ENCODE assay signal across 15 mouse cellular contexts in genomic region chr5:74445861-74446260, GRCm38 (mm10).
"Had no signal": no experiment of that assay in that cellular context is flagged by ENCODE, and none has a peak within 500 bp of the region (broad histone marks: within the 10 kb centered on the region; RNA-seq: fewer than 3 reads in every experiment).

No protein-coding gene starts in this region.

- DNase-seq: kidney, adult 2 months; kidney, postnatal 25 days; layer of hippocampus, adult 9-11 months; layer of hippocampus, postnatal 36 days; liver; liver, embryonic 13.5 days; lung, postnatal 4 days; right cerebral cortex, postnatal 14 days; thymus, postnatal 36 days had no signal

- H3K4me1 ChIP-seq: liver, embryonic 13.5 days; midbrain, embryonic 15.5 days had no signal

- H3K36me3 ChIP-seq: kidney, embryonic 15.5 days; limb, embryonic 12.5 days; liver, embryonic 13.5 days; lung, embryonic 15.5 days; midbrain, embryonic 15.5 days had no signal

- H3K9me3 ChIP-seq: kidney, embryonic 15.5 days; limb, embryonic 12.5 days; liver, embryonic 13.5 days; lung, embryonic 15.5 days; megakaryocyte, embryonic 14.5 days; midbrain, embryonic 15.5 days had no signal

- H3K9ac ChIP-seq: kidney, embryonic 15.5 days; limb, embryonic 12.5 days; liver, embryonic 13.5 days; lung, embryonic 15.5 days; midbrain, embryonic 15.5 days had no signal

- H3K4me2 ChIP-seq: kidney, embryonic 15.5 days; limb, embryonic 12.5 days; liver, embryonic 13.5 days; lung, embryonic 15.5 days; midbrain, embryonic 11.5 days; midbrain, embryonic 15.5 days had no signal

- H3K4me3 ChIP-seq: kidney, embryonic 15.5 days; limb, embryonic 12.5 days; liver, embryonic 13.5 days; lung, embryonic 15.5 days; megakaryocyte, embryonic 14.5 days; midbrain, embryonic 15.5 days had no signal

- ATAC-seq: midbrain, embryonic 15.5 days had no signal

- H3K27me3 ChIP-seq: kidney, embryonic 15.5 days; limb, embryonic 12.5 days; liver, embryonic 13.5 days; lung, embryonic 15.5 days; megakaryocyte, embryonic 14.5 days; midbrain, embryonic 15.5 days had no signal

- H3K27ac ChIP-seq: kidney, embryonic 15.5 days; liver, embryonic 13.5 days; lung, embryonic 15.5 days; midbrain, embryonic 15.5 days had no signal
